Mouse (Mus musculus) MEL (cell line): ENCODE results near the gene A3galt2.

Experiments used
- CHD2 ChIP-seq: IDR thresholded peaks from 2 replicates; pipeline ENCODE4 v1.6.1; 2011; ENCODE audit warnings: low read length, improper control_type of control experiment
- CTCF ChIP-seq, 3 experiments: IDR thresholded peaks in 2 of 3; conservative IDR thresholded peaks in 1 of 3; 2 replicates each; pipeline ENCODE4 v1.5.1; 2011 to 2012; ENCODE audit warnings: low read length in 3 of 3, low read depth in 2 of 3, mild to moderate bottlenecking in 2 of 3, improper control_type of control experiment in 1 of 3, inconsistent platforms in 1 of 3, mixed read lengths in 1 of 3, moderate library complexity in 1 of 3; ENCODE audit not compliant: control insufficient read depth in 1 of 3, insufficient read depth in 1 of 3, poor library complexity in 1 of 3, severe bottlenecking in 1 of 3
- E2F4 ChIP-seq: IDR thresholded peaks from 2 replicates; pipeline ENCODE4 v1.6.1; 2011; ENCODE audit warnings: low read depth, low read length, improper control_type of control experiment, borderline replicate concordance
- ETS1 ChIP-seq: IDR thresholded peaks from 2 replicates; pipeline ENCODE4 v1.6.1; 2012; ENCODE audit warnings: low read depth, mild to moderate bottlenecking, inconsistent platforms, low read length, improper control_type of control experiment, moderate library complexity
- MAZ ChIP-seq: IDR thresholded peaks from 2 replicates; pipeline ENCODE4 v1.6.1; 2012; ENCODE audit warnings: low read depth, mild to moderate bottlenecking, inconsistent platforms, low read length, improper control_type of control experiment
- NRF1 ChIP-seq: IDR thresholded peaks from 2 replicates; pipeline ENCODE4 v1.6.1; 2014; ENCODE audit warnings: low read depth, mild to moderate bottlenecking, inconsistent platforms, low read length, improper control_type of control experiment, moderate library complexity; ENCODE audit not compliant: poor library complexity, insufficient read depth, severe bottlenecking
- POLR2A ChIP-seq, 2 experiments: IDR thresholded peaks; 2 replicates each; pipeline ENCODE4 v1.6.1; 2011 to 2012; ENCODE audit warnings: low read length in 2 of 2, mild to moderate bottlenecking in 2 of 2, control low read depth in 1 of 2, improper control_type of control experiment in 1 of 2, low read depth in 1 of 2, moderate library complexity in 1 of 2; ENCODE audit not compliant: control insufficient read depth in 1 of 2, insufficient read depth in 1 of 2, poor library complexity in 1 of 2
- TBP ChIP-seq: IDR thresholded peaks from 2 replicates; pipeline ENCODE4 v1.8.0; 2011; ENCODE audit warnings: low read depth, low read length, improper control_type of control experiment
- TCF12 ChIP-seq: IDR thresholded peaks from 2 replicates; pipeline ENCODE4 v1.6.1; 2014; ENCODE audit warnings: low read depth, mild to moderate bottlenecking, inconsistent platforms, low read length, improper control_type of control experiment, moderate library complexity
- USF1 ChIP-seq: IDR thresholded peaks from 2 replicates; pipeline ENCODE4 v1.6.1; 2014; ENCODE audit warnings: low read depth, mild to moderate bottlenecking, inconsistent platforms, low read length, improper control_type of control experiment, moderate library complexity
- USF2 ChIP-seq, 2 experiments: IDR thresholded peaks; 2 replicates each; pipeline ENCODE4 v1.6.1; 2011 to 2012; ENCODE audit warnings: improper control_type of control experiment in 2 of 2, low read length in 2 of 2, borderline replicate concordance in 1 of 2, inconsistent platforms in 1 of 2, low read depth in 1 of 2, mild to moderate bottlenecking in 1 of 2; ENCODE audit not compliant: insufficient read depth in 1 of 2
- ZMIZ1 ChIP-seq: IDR thresholded peaks from 2 replicates; pipeline ENCODE4 v1.6.1; 2012; ENCODE audit warnings: low read depth, mild to moderate bottlenecking, inconsistent platforms, low read length, improper control_type of control experiment, moderate library complexity

DNA sequence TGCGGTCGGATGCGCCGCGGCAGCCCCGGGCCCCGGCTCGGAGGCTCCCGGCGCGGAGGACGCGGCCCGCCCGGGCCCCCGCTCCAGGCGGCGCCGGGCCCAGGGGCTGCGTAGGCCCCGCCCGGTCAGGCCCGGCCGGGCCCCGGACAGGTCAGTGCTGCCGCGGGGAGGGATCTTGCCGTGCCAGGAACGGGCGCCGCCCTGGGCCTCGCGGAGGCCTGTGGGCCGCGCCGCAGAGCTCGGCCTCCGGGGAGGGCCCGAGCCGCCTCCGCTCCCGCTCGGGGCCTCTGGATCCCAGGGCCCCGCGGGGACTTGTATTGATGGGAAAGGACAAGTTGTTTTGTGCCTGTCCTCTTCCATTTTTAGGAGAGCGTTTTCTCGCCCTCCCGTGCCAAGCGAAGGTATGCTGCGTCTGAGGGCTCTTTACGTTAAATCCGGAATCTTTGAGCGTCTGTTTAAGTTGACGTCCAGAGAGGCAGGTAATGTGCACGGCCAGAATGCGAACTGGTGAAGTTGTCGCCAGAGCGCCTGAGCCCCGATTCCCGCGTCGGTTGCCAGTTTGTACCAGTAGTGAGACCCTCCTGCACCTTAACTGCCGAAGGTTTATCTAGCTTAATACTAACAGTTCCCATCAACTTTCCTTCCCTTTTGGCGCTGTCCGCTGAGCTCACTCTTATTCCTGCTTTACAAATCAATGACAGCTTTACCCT lies 27.3 kb upstream of the A3galt2 start:
- TF ChIP-seq E2F4 = no peak
- no peak for TF ChIP-seq POLR2A (IDR thresholded peaks at IDR 0.05; ENCODE audit: control insufficient read depth in 1 of 2, insufficient read depth in 1 of 2, low read depth in 1 of 2, low read length in 2 of 2, poor library complexity in 1 of 2)
- TF ChIP-seq CTCF (IDR thresholded peaks at IDR 0.05 in 2 of 3, conservative IDR thresholded peaks at IDR 0.05 in 1 of 3; ENCODE audit: control insufficient read depth in 1 of 3, insufficient read depth in 1 of 3, low read depth in 2 of 3, low read length in 3 of 3, poor library complexity in 1 of 3, severe bottlenecking in 1 of 3) = no peak
- no peak for TF ChIP-seq USF2 (IDR thresholded peaks at IDR 0.05; ENCODE audit: borderline replicate concordance in 1 of 2, insufficient read depth in 1 of 2, low read depth in 1 of 2, low read length in 2 of 2)
- TF ChIP-seq ETS1 = no peak
- no peak for TF ChIP-seq TCF12
- TF ChIP-seq MAZ = no peak
- no peak for TF ChIP-seq USF1
- TF ChIP-seq TBP = no peak
- no peak for TF ChIP-seq CHD2
- no peak for TF ChIP-seq NRF1
- TF ChIP-seq ZMIZ1 = no peak
